Comparison of ENCODE assay signal across 20 mouse cellular contexts in genomic region chr3:119987245-119987852, GRCm38 (mm10).
"Had no signal": no experiment of that assay in that cellular context is flagged by ENCODE, and none has a peak within 500 bp of the region (broad histone marks: within the 10 kb centered on the region; RNA-seq: fewer than 3 reads in every experiment).

No protein-coding gene starts in this region.

- ATAC-seq: hindbrain, postnatal 0 days; inflammation-experienced regulatory T-cells, adult 6 months; intestine, embryonic 16.5 days; midbrain, embryonic 13.5 days; midbrain, embryonic 16.5 days had no signal

- H3K36me3 ChIP-seq: midbrain, embryonic 10.5 days; midbrain, embryonic 13.5 days; neural tube, embryonic 13.5 days; stomach, embryonic 15.5 days had no signal

- H3K9me3 ChIP-seq: midbrain, embryonic 10.5 days; midbrain, embryonic 13.5 days; neural tube, embryonic 13.5 days; stomach, embryonic 15.5 days had no signal

- H3K27ac ChIP-seq: hindbrain, postnatal 0 days; left cerebral cortex, adult 2 months; liver, embryonic 14.5 days; midbrain, embryonic 10.5 days; midbrain, embryonic 13.5 days; neural tube, embryonic 13.5 days; stomach, embryonic 15.5 days had no signal

- H3K4me2 ChIP-seq: midbrain, embryonic 13.5 days; neural tube, embryonic 13.5 days; stomach, embryonic 15.5 days had no signal

- H3K4me1 ChIP-seq: megakaryocyte, embryonic 14.5 days; midbrain, embryonic 10.5 days; midbrain, embryonic 13.5 days; neural tube, embryonic 13.5 days; stomach, embryonic 15.5 days had no signal

- H3K27me3 ChIP-seq: megakaryocyte, embryonic 14.5 days; midbrain, embryonic 13.5 days; neural tube, embryonic 13.5 days; stomach, embryonic 15.5 days had no signal

- H3K4me3 ChIP-seq: left cerebral cortex, adult 2 months; megakaryocyte, embryonic 14.5 days; midbrain, embryonic 10.5 days; midbrain, embryonic 13.5 days; myocyte; neural tube, embryonic 13.5 days; stomach, embryonic 15.5 days had no signal

- H3K9ac ChIP-seq: liver, embryonic 14.5 days; midbrain, embryonic 13.5 days; neural tube, embryonic 13.5 days; stomach, embryonic 15.5 days had no signal

- DNase-seq: kidney, adult 2 months; kidney, postnatal 10 days; kidney, postnatal 36 days; layer of hippocampus, postnatal 36 days; retina, postnatal 1 day; right cerebral cortex, postnatal 25 days; spleen, adult 18-20 months; thymus, postnatal 36 days had no signal
